Mouse (Mus musculus) c-Kit-negative CD71-positive TER-119-positive erythroid progenitor cells, embryonic 14.5 days (primary cell): ENCODE measurements around the gene Zfand3.

Experiments used
- DNase-seq: peaks from one replicate; pipeline ENCODE4 v3.0.0-alpha.2; 2013; ENCODE audit warnings: low read depth, low spot score

Zfand3 gene

DNA sequence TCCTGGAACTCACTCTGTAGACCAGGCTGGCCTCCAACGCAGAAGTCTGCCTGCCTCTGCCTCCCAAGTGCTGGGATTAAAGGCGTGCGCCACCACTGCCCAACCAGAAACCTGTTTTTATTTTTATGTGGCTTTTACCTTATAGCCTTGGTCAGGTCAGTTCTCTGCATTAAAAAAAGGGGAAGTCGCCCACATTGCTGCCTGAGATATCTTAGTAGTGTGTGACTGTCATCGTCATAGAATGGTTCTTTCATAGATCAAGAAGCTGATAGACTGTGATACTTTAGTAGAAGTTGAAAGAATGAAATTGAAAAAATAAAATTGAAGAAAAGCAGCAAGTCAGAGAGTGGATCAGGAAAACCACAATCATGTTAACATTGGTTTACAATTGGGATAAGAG is 98.5 kb downstream of the Zfand3 start:
- DNase-seq = no peak

DNA sequence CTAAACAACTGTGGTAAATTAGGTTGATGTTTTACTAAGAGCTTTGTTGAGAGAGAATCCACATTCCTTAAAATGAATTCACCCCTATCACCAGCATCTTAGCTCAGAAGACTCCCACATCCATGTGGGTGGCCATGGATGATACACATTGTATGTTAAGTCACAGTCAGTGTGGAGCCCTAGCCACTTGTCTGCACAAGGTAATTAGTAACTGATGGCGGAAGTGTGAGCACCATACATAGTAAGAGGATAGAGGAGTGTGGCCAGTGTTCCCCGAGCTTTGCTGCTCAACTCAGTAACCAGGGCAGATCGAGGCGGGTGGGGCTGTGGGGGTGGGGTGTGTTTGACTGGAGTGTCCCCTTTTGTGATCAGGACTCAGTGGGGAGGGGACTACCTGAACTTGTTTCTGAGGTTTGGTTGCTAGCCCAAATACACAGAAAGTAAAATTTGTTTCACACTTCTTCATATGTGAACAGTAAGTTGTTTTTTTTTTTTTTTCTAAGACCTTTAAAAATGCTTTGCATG is 99.2 kb downstream of the Zfand3 start:
- no peak for DNase-seq

DNA sequence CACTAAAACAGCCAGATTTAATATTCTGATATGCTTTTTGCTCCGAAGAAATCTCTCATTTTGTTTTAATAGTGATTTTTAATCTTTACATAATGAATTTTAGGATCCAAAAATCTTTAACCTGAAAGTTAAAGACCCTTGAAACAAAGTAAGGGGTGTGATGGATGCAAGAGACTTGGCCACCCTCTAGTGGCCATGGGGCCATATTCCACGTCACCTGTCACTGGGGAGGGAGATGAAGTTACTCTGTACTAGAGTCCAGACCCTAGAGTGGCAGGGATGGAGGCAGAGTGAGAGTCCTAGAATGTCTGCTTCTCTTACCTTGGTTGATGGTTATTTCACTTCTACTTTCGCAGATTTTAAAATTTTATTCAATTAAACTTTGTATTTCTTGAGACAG is 100.8 kb downstream of the Zfand3 start:
- DNase-seq = no peak

DNA sequence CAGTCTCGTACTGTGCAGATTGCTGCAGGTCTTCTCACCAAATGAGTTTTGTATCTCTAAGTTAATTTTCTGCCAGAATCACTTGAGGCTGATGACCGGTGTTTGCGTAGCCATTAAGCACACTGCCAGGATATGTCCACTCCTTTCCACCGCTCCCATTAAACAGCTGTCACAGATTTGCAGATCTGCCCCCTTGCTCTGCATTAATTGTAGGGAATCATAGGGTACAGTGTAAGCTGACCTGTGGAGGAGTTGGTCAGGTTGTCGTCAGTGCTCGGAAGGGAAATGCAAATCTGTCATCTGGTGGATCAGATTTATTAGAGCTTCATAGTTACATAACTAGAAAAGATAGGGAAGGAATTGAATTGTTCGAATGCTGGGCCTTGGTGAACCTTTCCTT is 106.1 kb downstream of the Zfand3 start:
- DNase-seq = no peak

DNA sequence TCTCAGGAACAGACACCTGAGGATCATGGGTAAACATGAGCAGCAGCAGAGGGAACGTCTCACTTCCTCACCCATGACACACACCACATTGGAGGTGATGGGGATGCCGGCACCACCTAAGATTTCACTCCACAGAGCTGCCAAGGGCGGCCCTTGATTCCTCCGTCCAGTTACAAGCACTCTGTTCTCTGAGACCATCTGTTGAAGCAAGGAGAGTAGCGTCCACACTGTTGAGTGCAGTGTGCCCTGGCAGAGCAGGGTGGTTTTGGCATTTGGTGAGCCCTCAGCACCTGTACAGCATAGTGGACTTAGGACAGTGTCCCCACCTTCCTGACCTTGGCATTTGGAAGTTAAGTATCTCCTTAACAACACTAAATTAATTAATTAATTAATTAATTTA is 107.0 kb downstream of the Zfand3 start:
- DNase-seq = no peak

DNA sequence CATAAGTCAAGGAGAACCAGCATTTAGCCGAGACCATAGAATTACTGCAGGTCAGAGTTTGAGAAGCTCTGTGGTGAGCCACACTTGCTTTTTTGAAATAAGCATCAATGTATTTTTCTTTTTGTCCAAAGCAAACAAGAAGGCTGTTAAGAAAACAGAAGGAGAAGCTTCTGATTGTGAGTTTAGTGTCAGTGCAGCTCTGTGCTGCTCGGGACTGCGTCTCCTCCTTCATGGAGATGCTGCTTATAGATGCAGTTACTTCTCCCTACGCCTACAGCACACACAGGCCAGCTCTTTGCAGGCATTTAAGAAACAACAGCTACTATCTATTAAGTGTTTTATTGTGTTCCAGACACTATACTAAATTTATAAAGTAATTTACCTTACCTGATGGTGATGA is 107.5 kb downstream of the Zfand3 start:
- DNase-seq = no peak

DNA sequence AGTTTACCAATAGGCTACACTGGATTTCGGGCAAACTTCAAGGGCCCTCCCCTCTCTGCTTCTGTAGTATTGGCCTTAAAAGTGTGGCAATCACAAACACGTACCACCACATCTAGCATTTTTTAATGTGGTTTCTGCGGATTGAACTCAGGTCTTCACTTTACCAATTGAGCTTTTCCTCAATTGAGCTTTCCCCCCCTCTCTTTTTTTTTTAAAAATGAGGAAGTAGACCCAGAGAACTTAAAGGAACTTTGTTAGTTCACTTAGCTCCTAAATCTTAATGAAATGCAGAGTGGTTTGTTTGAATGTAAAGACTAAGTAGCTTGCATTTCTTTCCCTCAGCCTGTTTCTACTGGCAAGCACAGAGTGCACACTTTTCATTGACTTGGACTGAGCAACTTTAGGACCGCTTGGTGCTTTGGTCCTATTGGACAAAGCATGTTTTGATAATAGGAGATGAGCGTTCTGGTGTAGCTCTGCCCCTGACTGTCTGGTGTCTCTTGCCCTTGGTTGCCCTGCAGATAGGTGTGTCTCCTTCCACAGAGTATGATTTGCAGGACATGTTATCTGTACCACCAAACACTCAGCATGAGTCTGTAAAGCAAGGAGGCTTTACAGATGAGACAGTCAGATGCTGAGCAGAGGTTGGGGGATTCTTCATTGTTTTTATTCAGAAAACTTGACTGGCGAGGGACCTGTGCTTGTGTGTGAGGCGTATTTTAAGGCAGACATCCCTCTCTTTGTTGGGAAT is 108.2 kb downstream of the Zfand3 start:
- no peak for DNase-seq

DNA sequence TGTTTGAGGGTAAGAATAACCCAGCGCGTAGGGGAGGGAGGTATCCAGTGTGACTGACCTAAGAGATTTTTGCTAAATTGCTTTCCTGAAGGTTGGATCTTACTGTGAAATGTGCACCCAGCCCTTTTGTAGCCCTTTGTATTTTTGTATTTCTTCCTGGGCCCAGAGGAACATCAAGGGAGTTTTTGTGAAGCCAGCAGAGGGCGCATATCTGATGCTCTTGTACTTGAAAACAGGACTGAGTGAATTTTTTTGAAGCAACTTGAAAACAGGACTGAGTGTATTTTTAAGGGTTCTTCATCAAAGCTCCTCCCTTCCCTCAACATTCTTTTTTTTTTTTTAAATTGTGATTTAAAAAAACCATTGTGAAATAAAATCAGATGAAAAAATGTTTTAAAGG is 110.2 kb downstream of the Zfand3 start:
- DNase-seq = no peak

DNA sequence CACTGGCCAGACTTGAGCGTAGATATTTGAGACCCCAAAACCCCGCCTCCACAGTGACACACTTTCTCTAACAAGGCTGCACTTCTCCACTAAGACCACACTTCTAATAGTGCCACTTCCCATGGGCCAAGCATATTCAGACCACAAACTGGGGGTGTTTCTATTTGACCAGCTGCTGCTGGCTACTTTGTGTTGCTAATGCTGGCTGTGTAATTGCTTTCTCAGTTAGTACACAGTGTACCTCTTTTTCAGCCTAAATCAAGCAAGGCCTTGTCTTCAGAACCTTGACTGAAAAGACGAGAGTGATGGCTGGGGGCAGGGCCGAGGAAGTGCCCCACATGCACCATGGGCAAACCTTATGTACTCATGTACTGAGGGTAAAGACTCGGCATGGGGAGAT is 111.7 kb downstream of the Zfand3 start:
- no peak for DNase-seq

DNA sequence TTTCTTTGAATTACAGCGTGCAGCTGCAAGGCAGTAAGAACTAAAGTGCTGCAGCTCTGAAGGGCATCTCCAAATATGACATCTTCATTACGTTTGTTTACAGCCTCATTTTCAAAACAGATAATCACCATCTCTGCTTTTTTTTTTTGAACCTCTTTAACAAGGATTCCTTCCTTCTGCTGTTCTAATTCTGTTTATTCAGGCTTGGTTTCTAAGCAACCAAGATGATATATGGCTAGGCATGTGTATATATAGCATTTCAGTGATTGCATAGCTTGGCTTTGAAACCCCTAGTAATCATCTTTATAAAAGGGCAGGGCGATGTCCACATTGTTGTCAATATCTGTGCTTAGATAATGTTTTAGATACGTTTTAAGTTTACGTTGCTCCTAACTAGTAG is 113.5 kb downstream of the Zfand3 start:
- no peak for DNase-seq

DNA sequence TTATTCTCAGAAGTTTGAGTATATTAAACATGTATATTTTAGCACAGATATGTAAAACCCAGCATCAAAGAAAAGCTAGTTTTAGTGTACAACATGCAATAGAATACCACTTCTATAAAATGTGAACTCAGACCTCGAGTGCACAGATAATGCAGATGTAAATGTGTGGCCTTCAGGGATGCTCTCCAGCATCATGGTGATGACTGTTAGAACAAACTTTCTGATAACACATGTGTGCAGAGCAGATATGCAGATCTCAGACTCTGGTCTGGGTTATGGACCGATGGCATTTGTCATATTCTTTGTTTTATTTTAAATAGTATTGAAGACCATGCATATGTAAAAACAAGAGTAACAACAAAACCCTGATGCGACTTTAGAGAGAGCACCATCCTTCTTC is 117.7 kb downstream of the Zfand3 start:
- DNase-seq = no peak

DNA sequence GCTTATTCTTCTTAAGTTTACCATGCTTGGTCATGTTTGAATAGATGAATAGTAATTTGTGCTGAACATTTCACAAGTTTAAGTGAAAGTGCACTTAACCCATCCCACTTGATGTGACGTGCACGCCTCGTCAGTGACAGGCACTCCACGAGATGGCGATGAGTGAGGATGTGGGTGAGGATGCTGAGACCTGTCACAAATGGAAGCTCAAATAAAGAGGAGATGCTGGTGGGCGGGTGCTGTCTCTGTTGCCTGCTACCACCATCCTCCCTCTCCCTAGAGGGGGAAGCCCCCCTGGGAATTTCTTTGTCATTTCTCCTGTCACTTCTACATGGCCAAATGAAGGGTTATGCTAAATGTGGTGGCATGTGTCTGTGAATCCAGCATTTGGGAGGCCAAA is 123.9 kb downstream of the Zfand3 start:
- DNase-seq = no peak

DNA sequence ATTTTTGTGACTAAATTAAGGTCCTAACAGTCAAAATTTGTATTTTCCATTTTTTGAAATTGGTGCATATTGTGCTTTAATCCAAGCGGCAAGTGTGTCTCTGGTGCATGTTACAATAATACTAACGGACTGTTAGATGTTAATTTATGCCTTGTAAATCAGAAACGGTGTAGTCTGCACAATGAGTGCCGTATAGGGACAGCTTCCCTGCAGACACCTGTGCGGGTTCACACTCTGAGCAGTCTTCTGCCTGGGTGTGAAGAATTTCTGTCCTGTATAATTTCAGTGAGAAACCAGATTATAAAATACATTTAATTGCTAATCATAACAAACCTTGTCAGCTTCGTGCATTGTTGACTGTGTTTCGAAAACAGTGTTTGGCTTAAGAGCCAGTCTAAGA is 124.7 kb downstream of the Zfand3 start:
- DNase-seq = no peak

DNA sequence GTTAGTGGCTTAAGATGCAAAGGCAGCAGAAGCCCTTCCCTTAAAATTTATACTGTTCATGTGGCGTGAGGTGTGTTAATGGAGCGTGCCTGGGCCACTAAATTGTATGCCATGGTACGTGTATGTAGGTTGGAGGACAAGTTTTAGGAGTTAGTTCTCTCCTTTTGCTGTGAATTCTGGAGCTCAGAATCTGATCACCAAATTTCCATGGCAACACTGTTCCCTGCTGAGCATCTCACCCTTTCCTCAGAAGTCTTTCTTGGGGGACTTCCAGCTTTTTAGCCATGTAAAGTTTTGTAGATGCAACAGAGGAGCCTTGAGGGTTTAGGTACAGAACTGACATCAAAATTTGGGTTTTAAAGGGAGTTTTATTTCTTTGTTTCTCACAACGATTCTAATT is 125.8 kb downstream of the Zfand3 start:
- DNase-seq = no peak

DNA sequence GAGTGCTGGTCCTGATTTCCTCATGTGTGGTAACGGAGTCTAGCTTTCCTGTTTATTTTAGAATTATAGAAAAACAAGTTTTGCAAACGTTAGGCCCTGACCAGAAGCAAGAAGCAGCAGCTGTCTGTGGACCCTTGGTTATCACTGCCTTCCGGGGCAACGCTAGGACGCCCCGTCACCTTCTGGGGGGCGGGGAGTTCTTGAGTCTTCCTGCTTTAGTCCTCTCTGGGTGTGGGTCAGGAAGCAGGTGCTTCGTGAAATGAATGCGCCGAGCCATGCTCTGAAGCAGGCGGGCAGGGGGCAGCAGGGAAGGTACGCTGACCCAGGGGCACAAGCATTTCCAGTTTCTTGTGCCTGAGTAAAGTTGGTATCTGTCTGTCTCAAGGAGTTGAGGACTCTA is 129.1 kb downstream of the Zfand3 start:
- no peak for DNase-seq

DNA sequence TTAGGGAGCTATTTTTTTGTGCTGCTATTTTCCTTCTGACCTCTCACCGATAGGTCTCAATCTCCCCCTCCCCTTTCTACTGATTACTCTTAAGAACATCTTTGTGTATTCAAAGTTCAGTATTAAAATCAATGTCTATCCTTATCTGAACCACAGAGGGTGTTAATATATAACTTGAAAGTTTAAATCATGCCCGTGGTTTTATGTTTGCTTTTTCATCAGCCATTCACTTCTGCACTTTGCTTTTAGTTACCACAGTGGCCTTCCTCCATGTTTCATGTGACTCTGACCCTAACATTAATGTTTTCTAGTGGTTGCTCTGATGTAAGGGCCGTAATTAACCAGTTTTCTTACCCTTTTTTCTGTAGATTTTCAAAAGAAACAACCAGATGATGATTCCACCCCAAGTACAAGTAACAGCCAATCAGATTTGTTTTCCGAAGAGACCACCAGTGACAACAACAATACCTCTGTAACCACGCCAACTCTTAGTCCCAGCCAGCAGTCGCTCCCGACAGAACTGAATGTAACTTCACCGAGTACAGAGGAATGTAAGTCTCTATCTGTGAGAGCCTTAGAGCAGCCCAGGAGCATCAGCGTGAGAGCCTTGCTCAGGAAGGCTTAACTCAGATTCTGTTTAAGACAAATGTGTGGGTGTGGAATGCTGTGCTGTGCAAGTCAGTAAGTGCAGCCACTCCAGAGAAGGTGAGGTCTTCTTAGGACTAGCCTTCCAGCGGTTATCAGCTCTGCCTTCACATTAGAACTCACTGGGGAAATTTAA is 130.6 kb downstream of the Zfand3 start:
- no peak for DNase-seq

DNA sequence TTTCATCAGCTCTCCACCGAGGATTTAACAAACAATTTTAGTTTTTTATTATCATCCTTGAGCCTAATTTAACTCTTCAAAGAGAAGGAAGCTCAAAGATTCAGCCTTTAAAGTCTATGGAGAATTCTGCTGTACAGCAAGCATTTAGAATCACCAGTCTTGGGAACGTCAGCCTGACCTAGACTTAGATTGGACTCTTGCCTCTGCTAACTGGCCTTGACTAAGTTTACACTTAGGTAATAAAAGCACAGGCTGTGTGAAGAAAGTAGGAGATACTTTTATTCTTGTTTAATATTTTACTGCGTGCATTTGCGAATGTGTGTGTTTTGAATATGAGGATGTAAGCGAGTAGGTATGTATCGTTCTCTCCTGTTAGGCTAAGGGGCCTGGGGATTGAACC is 131.4 kb downstream of the Zfand3 start:
- no peak for DNase-seq

DNA sequence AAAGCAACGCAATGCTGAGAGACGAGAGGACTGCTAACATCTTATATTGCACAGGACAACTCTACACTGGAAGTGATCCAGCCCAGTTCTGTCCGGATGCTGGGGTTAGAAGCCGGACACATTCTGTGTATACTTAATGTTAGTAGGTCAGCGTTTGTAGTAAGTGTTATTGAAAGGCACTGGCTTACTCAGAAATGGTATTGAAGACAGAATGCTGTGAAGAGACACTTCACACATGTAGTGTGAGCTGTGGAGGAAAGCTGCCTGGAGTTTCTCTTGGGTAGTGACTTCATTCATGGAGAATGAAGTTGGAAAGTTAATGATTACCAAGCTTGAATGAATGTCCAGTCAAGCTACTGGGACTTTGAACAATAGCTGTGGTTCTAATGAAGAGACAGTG is 132.2 kb downstream of the Zfand3 start:
- DNase-seq = no peak

DNA sequence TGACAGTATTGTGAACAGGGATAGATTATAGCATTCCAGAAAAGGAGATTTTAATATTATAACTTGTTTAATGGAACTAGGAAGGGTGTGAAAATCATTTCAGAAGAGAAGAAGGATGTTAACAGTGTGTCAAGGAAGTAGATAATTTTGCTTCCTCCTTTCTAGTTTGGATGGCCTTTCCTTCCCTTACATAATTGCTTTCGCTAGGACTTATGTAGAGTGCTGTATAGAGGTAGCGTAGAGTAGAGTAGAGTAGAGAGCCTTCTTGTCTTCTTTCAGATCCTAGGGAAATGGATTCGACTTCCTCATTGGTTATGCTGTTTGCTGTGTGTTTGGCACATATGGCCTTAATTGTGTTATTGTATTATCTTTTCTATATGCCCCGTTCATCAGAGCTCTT is 132.6 kb downstream of the Zfand3 start:
- DNase-seq = no peak

DNA sequence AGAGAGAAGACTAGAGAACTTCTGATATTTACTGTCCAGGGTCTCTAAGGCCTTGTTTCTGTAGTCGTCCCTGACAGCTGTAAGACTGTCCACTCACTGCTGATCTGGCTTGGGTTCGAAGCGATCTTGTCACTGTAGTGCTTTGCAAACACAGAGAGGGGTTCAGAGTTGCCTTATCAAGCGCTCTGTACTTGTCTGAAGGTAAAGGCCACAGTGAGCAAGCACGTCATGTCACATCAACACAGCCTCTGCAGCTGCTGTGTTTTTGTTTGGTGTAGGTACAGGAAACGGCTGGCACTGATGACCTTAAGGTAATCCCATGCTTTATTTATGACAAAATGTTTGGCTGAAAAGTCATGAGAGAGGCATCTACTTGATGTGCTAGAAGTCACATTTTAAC is 139.6 kb downstream of the Zfand3 start:
- DNase-seq = no peak

DNA sequence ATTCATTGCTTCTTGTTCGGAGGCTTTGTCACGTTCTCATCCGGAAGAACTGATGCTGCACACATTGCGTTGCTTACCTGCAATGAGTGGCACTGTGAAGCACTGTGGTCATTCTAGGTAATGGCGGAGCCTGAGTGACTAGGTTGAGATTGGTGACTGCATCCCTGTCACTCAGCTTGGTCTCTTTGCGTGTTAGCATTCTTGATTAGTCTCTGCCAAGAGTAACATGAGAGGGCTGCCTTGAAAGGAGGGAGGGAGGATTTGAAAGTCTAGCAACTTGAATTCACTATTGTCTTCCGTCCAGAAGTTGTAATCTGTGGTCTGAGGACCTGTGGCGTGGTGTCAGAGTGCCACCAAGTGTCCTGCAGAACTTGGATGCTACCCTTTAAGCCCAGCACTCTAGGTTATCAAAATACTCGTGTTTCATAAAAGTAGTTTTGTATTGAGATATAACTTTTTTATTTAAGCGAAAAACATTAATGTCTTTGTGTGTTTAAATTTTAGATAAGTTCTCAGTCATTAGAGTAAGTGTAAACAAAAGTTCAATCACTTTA is 141.1 kb downstream of the Zfand3 start:
- DNase-seq = no peak

DNA sequence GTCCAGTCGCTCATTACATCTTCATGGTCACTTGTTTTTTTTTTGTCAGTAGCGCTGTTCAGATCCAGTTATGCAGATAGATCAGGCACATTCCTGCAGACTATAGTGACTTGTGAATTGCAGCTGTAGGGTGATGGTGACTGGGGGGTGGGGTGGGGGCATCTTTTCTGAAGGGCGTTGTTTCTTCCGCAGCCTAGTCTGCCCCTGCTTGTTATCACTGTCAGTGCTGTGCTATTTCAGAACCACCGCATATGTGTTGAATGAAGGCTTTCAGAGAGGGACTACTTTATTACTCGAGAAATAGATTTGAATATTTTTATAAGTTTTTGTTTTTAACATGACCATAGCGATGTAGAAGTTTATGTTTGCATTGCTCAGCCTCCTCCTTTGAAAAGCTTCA is 142.0 kb downstream of the Zfand3 start:
- no peak for DNase-seq

DNA sequence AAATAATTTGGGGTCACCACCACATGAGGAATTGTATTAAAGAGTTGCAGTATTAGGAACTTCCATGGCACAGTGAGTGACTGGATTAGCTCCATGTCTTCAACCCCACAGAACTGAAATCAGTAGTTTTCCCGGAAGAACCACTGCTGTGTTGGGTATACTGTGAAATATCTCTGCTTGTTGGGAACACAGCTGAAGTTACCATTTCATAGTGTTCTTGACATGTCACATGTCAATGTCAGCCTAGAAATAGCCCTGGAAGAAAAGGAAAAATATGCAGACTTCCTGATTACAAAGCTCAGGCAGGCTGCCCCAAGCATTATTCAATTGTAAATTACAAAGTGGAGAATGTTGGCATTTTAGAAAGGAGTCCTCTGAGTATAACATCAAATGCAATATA is 143.4 kb downstream of the Zfand3 start:
- DNase-seq = no peak
